Mouse (Mus musculus) left cerebral cortex, adult 2 months (tissue): Measurements from ENCODE around the gene Ppp1r14b. TPM values are rescaled to one million over a fixed set of nuclear protein-coding genes. Genes with fewer than 3 reads are reported as not detected.
A peak's percentile ranks its signal among the peaks of the same experiment; 100 is the strongest.
"Not testable (repeated sequence)": the region's sequence is repeated elsewhere in the genome, so short reads cannot be mapped to it uniquely, and the experiment has no call there.

Source experiments
- DNase-seq, 2 experiments: peaks; one replicate each; pipeline ENCODE4 v3.0.0; 2021 to 2022; ENCODE audit warnings: low spot score in 2 of 2, mixed read lengths in 1 of 2; ENCODE audit errors: extremely low spot score in 1 of 2
- H3K27ac ChIP-seq: fragments of 200-600 bp; 2 replicates; pipeline ENCODE4 v1.8.1; 2022
- H3K4me3 ChIP-seq: fragments of 200-600 bp; 2 replicates; pipeline ENCODE4 v1.8.1; 2022
- CTCF ChIP-seq: fragments of 200-600 bp; IDR thresholded peaks from 2 replicates; pipeline ENCODE4 v1.8.1; 2022; ENCODE audit warnings: antibody characterized with exemption, mild to moderate bottlenecking, moderate library complexity
- intact Hi-C: fragments of 180-260 bp; cut with DNase I; formaldehyde crosslinking; loops from one replicate; pipeline ENCODE4 v1.15.1; 2025
- total RNA-seq, 2 experiments: library from RNA; stranded (reverse); gene quantifications; 2 replicates each; pipeline ENCODE4 v1.2.3; 2021

Ppp1r14b gene
- total RNA-seq, 2 experiments from 2014 or later: 62.4 to 65.6 TPM

DNA sequence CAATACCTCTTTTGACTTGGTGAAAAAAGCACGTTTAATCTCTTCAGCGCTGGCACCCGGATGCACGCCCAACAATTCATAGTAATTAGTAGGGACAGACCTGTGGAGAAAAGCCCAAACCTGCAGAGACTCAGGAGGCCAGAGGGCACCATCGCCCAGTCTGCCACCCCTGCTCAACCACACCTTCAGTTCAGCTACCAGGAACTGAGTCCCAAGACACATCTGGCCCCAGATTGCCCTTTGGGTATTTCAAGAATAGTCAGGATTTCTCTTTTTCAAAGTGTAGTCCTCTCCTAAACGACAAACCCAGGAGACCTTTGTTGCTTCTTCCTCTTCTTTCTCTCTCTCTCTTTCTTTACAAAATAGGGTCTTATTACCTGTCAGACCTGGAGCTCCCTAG lies 15.9 kb downstream of the Ppp1r14b start:
- Histone ChIP-seq H3K27ac (no peak overlapping the region), H3K4me3 (no peak overlapping the region)
- no peak for DNase-seq
- no peak for TF ChIP-seq CTCF
- intact Hi-C loops: no loop called here

GRCm38 (mm10) chr19:6991166-6991565 lies 16.4 kb downstream of the Ppp1r14b start:
- H3K4me3 ChIP-seq, DNase-seq, H3K27ac ChIP-seq, intact Hi-C loops: not testable (repeated sequence)

DNA sequence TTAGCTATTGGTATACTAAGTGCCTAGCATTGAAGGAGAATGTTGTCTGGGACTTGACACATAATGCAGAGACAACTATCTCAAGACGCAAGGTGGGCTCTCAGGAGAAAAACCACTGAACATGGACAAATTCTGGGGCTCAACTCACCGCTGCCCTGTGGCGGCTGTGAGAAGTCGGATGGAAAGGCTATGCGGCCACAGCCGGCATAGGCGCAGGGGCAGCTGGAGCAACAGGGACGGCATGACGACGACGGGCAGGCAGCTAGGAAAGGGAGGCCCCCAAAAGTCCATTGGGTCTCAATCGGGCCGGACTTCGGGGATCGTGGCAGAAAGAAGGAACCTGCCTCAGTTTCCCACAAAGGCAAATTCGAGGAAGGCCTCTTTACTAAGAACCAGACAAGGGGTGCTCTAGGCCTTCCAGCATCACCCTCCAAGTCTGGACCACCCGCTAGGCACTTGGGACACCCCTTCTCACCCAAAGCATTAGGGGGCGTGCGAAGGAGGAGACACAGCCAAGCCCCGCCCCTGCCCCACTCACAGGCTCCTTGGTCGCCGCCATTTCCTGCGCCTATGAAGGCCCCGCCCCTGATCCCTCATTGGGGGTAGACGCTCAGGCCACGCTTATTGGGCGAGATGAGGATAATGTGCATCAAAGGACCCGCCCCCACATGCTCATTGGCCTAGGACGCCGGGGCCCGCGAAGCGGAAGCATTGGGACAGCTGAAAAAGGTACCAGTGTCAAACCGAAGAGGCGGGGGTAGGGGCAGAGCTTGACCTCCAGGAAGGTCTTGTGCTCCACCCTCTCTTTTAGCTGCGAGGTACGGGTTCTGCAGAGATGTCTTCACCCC lies 17.5 kb downstream of the Ppp1r14b start, which contains the start of gene Dnajc4:
Dnajc4 (minus strand) TSS at position 562 of the 848 bp plus-strand sequence.
- Histone ChIP-seq H3K4me3 (peak within 1 kb of the TSS; percentile 73), H3K27ac (peak within 1 kb of the TSS; percentile 86)
- DNase-seq: peak; percentile 91 to 95
- TF ChIP-seq CTCF: no peak; the same call in 1 of the 2 replicates
- intact Hi-C loops: no loop called here

DNA sequence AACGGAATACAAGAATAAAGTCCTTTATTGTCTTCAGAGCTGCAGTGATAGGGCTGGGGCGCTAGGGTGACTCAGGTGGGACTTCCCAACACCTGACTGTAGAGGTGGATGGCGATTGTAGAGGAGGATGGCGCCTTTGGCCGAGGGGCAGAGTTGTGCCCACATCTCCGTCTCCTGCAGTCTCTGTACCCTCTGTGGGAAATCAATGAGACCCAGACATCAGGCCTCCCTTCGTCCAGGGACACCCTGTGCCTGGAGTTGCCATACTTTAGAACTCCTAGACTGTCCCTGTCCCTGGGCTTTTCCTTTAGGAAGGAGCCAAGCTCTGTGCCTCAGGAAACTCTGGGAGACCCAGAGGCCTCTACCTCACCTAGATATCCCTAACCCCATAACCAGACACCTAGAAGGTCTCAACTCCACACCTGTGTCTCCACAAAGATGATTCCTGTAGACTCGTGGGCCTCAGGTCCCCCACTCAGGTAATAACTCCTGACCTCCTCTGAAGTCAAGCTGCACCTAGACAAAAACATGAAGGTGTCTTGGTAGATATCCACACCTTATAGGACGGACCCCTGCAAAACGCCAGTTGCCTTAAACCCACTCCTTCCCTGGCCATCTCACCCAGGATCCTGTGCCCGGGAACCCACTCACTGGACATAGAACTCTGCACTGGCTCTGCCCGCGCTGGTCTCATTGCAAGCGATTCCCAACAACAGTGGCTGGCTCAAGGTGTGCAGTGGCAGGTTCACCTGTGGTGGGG lies 18.4 kb downstream of the Ppp1r14b start:
- no peak for DNase-seq
- intact Hi-C loops: no loop called here
- no peak for TF ChIP-seq CTCF
- peak overlapping the region; percentile 73 for H3K4me3 ChIP-seq
- no peak overlapping the region; the same call in 1 of the 2 replicates for H3K27ac ChIP-seq

- no peak for DNase-seq
- TF ChIP-seq CTCF: no peak
- Histone ChIP-seq H3K4me3 (no peak overlapping the region), H3K27ac (no peak overlapping the region)
- intact Hi-C loops: no loop called here
These were observed 19.2 kb downstream of the Ppp1r14b start for GRCm38 (mm10) chr19:6994002-6994401.

DNA sequence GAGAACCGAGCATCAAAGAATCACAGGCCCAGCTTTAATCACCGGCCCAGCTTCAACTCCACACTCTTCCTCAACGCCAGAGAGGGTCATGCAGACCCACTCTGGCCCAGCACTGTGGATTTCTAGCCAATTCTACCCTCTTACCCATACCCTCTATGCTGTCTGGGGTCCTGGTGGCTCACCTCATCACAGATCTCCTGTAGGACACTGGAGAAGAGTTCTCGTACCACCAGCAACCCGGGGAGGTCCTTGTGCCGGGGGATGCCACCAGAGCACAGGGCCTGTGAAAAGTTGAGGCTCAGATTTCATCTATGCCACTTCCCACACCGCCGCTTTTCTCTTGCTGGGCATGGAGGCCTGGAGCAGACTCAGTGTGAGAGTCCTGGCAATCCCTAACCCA lies 19.7 kb downstream of the Ppp1r14b start:
- intact Hi-C loops: no loop called here

GRCm38 (mm10) chr19:6995255-6995991 lies 20.7 kb downstream of the Ppp1r14b start:
- TF ChIP-seq CTCF: no peak
- DNase-seq: no peak
- Histone ChIP-seq H3K27ac (peak overlapping the region; percentile 63), H3K4me3 (peak overlapping the region; percentile 89)
- intact Hi-C loops: no loop called here

More for the DNA sequence above, 19.7 kb downstream of the Ppp1r14b start:
- TF ChIP-seq CTCF: no peak
- no peak for DNase-seq
- Histone ChIP-seq H3K27ac (no peak overlapping the region), H3K4me3 (no peak overlapping the region)

GRCm38 (mm10) chr19:6996006-6996405 lies 21.2 kb downstream of the Ppp1r14b start, which contains the start of the genes Nudt22 and Trpt1:
Nudt22 (minus strand) TSS chr19:6996117.
Trpt1 (plus strand) TSS chr19:6996131.
- Histone ChIP-seq H3K27ac (peak within 1 kb of the TSS; percentile 89), H3K4me3 (peak within 1 kb of the TSS; percentile 89)
- intact Hi-C loops: loop anchor here (2.0 kb wide), 1 partner anchor 23 kb away; the partner anchor contains the start of gene Fermt3
- DNase-seq: peak; percentile 79 to 80
- TF ChIP-seq CTCF: no peak

- no peak for TF ChIP-seq CTCF
- intact Hi-C loops: loop anchor here (2.0 kb wide), 1 partner anchor 21 kb away; the partner anchor contains the start of gene Fermt3
- DNase-seq: no peak
- Histone ChIP-seq H3K4me3 (no peak overlapping the region), H3K27ac (no peak overlapping the region)
These were observed 23.0 kb downstream of the Ppp1r14b start for GRCm38 (mm10) chr19:6997721-6998290.

GRCm38 (mm10) chr19:6999360-7000063 lies 24.7 kb downstream of the Ppp1r14b start:
- intact Hi-C loops: no loop called here
- Histone ChIP-seq H3K4me3 (no peak overlapping the region), H3K27ac (no peak overlapping the region)
- DNase-seq: no peak
- TF ChIP-seq CTCF: no peak
